Mouse (Mus musculus): ENCODE data around the gene Aox2. TPM values are rescaled to one million over a fixed set of nuclear protein-coding genes. Genes with fewer than 3 reads are reported as not detected.

Aox2 gene
- polyA plus RNA-seq, 1 experiment: not detected

DNA sequence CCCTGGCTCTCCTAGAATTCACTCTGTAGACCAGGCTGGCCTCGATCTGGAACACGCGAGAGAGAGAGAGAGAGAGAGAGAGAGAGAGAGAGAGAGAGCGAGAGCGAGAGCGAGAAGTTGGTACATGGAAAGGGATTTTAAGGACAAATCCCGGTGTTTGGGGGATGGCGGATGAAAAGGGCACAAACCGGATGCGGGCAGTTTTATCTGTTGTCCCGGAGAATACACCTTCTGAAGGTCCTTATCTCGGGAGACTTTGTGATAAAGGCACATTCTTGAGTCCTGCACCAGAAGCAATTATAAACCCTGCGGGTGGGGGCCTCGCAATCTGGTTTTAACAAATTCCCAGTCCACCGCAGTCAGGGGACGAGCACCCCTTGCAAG is 114.1 kb downstream of the Aox2 start:
- Histone ChIP-seq H3K4me3 (ENCODE audit: insufficient read depth, low read length) (peak overlapping the region; percentile 98), H3K4me1 (ENCODE audit: control insufficient read depth, insufficient read depth, low read length) (peaks cover 3% of the 10 kb centered on the region), H3K27ac (ENCODE audit: insufficient read depth, low read length) (peak overlapping the region; percentile 97)
- TF ChIP-seq CTCF (IDR thresholded peaks at IDR 0.05; ENCODE audit: borderline replicate concordance, insufficient read depth, low read length) (no peak), POLR2A (IDR thresholded peaks at IDR 0.05; ENCODE audit: low read depth, low read length) (no peak)

DNA sequence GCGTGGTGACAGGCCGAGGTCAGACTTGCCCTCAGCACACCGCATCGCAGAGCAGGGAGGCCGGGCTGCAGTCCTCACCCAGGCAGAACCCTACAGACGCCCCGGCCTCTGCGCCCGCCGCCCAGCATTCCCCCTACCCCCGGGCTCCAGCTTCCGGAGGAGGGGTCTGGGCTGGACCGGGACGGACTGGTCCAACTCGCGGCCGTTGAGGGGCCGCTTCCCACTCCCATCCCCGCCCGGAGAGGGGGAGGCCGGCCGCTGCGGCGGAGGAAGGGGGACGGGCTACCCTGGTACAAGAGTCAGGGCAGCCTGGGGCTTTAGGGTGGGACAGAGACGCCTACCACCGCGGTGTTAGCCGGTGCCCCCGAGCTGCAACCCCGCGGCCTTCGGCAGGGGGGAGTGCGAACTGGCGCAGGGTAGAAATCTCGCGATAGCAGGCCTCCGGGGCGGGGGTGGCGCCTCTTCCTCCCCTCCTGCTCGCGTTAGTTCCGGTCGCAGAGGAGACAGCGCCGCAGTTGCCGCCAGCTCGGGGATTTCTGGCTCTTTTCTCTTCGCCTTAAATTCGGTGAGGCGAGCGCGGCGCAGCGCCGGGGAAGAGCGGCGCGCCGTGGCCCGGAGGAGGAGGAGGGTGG is 114.6 kb downstream of the Aox2 start, which contains the start of gene Bzw1:
TSS of gene Bzw1 (plus strand) at position 247 of the 632 bp plus-strand sequence.
- TF ChIP-seq POLR2A (IDR thresholded peaks at IDR 0.05; ENCODE audit: low read depth, low read length) (peak; percentile 90), CTCF (IDR thresholded peaks at IDR 0.05; ENCODE audit: borderline replicate concordance, insufficient read depth, low read length) (no peak)
- peaks cover 3% of the 10 kb centered on the region for H3K4me1 ChIP-seq (ENCODE audit: control insufficient read depth, insufficient read depth, low read length)
- H3K27ac ChIP-seq (ENCODE audit: insufficient read depth, low read length): peak within 1 kb of the TSS; percentile 97
- H3K4me3 ChIP-seq (ENCODE audit: insufficient read depth, low read length): peak within 1 kb of the TSS; percentile 98

DNA sequence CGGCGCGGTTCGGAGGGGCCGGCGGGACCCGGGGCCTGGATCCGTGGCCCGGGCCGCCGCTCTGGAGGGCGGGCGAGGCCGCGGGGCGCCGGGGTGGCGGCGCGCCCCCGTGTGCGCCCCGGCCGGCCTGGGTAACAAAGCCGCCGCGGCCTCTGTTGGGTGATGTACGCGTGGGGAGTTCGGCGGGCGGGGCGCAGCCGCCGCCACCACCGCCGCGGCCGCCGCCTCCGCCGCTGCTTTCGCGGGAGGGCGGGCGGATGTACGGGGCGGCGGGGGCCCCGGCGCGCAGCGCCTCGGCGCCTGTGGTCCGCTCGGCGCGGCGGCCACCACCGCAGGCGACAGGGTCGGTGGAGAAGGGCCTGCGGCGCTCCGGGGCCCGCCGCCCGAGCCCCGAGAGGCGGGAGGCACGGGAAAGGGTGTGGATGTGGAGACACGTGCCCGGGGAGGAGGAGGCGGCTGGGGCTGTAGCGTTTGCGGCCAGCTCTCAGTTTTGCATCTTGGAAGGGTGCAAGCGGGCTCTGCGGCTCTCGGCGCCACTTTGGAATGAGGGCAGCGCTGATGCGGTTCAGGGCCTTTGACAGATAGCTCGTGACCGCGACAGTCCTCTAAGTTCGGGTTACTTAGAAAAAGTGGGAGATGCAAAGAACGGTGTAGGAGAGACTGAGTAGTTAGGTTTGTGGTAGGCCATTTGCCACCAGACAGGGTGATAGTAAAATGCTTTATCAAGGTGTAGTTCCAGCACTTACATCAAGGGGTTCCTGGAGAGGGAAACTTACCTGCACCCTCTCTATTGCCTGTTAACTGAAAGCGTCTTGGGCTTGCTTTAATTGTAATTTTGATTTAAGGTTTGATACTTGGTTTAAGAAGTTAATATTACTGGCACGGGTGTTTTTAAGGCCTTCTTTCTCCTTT is 115.4 kb downstream of the Aox2 start:
- H3K27ac ChIP-seq (ENCODE audit: insufficient read depth, low read length): peak overlapping the region; percentile 78
- TF ChIP-seq POLR2A (IDR thresholded peaks at IDR 0.05; ENCODE audit: low read depth, low read length) (no peak), CTCF (IDR thresholded peaks at IDR 0.05; ENCODE audit: borderline replicate concordance, insufficient read depth, low read length) (no peak)
- H3K4me1 ChIP-seq (ENCODE audit: control insufficient read depth, insufficient read depth, low read length): peaks cover 3% of the 10 kb centered on the region
- H3K4me3 ChIP-seq (ENCODE audit: insufficient read depth, low read length): peak overlapping the region; percentile 98

DNA sequence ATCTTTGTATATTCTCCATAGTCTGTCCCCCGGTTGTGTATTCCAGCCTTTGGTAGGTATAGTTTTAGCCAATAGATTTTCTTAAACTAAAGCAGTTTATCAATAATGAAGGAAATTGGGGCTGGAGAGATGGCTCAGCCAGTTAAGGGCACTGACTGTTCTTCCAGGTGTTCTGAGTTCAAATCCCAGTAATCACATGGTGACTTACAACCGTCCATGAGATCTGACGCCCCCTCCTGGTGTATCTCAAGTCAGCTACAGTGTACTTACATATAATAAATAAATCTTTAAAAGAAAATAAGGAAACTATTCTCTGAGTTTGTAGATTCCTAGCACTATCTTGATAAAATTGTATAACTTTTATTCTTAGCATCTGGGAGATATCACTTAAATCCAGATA is 117.2 kb downstream of the Aox2 start:
- TF ChIP-seq POLR2A (IDR thresholded peaks at IDR 0.05; ENCODE audit: low read depth, low read length) (no peak), CTCF (IDR thresholded peaks at IDR 0.05; ENCODE audit: borderline replicate concordance, insufficient read depth, low read length) (no peak)
- peaks cover 3% of the 10 kb centered on the region for H3K4me1 ChIP-seq (ENCODE audit: control insufficient read depth, insufficient read depth, low read length)
- no peak overlapping the region for H3K27ac ChIP-seq (ENCODE audit: insufficient read depth, low read length)
- no peak overlapping the region for H3K4me3 ChIP-seq (ENCODE audit: insufficient read depth, low read length)

DNA sequence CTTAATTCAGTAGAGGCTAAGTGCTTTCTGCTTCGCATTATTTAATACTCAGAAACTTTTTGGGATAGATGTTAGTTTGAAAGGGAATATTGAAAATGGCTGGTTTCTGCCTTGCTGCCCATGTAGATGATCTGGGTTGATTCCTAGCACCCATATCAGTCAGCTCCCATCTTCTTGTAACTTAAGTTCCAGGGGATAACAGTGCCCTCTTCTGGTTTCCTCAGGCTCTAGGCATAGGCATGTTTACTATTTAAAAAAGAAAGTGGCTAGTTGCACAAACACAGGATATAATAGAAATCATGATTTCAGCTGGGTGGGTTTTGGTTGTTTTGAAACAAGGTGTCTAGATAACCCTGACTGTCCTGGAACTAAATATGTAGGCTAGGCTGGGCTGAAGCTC is 118.1 kb downstream of the Aox2 start:
- Histone ChIP-seq H3K4me3 (ENCODE audit: insufficient read depth, low read length) (no peak overlapping the region), H3K27ac (ENCODE audit: insufficient read depth, low read length) (no peak overlapping the region), H3K4me1 (ENCODE audit: control insufficient read depth, insufficient read depth, low read length) (peaks cover 1% of the 10 kb centered on the region)
- TF ChIP-seq POLR2A (IDR thresholded peaks at IDR 0.05; ENCODE audit: low read depth, low read length) (no peak), CTCF (IDR thresholded peaks at IDR 0.05; ENCODE audit: borderline replicate concordance, insufficient read depth, low read length) (no peak)

DNA sequence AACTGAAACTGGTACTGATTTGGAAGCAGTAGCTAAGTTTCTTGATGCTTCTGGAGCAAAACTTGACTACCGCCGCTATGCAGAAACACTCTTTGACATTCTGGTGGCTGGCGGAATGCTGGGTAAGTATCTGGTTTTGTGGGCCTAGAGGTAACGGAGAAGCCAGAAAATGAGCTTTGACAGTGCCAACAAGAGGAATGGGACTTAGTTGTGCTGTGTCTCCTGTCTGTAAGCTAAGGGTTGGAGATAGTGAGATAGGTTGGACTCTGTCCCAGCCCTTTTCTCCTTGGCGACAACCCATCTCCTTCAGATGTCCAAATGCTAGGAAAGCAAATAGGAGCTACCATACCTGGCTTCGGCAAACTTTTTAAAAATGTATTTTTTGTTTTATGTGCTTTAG is 119.6 kb downstream of the Aox2 start:
- H3K4me1 ChIP-seq (ENCODE audit: control insufficient read depth, insufficient read depth, low read length): no peaks in the 10 kb centered on the region
- no peak for TF ChIP-seq POLR2A (IDR thresholded peaks at IDR 0.05; ENCODE audit: low read depth, low read length)
- TF ChIP-seq CTCF (IDR thresholded peaks at IDR 0.05; ENCODE audit: borderline replicate concordance, insufficient read depth, low read length): no peak
- H3K4me3 ChIP-seq (ENCODE audit: insufficient read depth, low read length): no peak overlapping the region
- H3K27ac ChIP-seq (ENCODE audit: insufficient read depth, low read length): no peak overlapping the region

DNA sequence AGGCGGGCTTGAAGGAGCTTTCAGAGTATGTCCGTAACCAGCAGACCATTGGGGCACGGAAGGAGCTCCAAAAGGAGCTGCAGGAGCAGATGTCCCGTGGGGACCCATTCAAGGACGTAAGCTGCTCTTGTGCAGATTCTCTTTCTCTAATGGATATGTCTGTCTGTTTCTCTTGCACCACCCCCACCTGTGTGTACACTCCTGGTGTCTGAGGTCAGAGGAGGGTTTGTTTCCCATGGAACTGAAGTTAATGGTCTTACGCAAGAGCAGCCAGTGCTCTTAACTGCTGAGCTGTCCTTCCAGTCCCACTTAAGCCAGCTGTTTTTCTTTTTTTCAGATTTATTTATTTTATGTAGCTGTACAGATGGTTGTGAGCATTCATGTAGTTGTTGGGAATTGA is 123.3 kb downstream of the Aox2 start:
- TF ChIP-seq POLR2A (IDR thresholded peaks at IDR 0.05; ENCODE audit: low read depth, low read length) (no peak), CTCF (IDR thresholded peaks at IDR 0.05; ENCODE audit: borderline replicate concordance, insufficient read depth, low read length) (no peak)
- Histone ChIP-seq H3K4me3 (ENCODE audit: insufficient read depth, low read length) (no peak overlapping the region), H3K4me1 (ENCODE audit: control insufficient read depth, insufficient read depth, low read length) (no peaks in the 10 kb centered on the region), H3K27ac (ENCODE audit: insufficient read depth, low read length) (no peak overlapping the region)

DNA sequence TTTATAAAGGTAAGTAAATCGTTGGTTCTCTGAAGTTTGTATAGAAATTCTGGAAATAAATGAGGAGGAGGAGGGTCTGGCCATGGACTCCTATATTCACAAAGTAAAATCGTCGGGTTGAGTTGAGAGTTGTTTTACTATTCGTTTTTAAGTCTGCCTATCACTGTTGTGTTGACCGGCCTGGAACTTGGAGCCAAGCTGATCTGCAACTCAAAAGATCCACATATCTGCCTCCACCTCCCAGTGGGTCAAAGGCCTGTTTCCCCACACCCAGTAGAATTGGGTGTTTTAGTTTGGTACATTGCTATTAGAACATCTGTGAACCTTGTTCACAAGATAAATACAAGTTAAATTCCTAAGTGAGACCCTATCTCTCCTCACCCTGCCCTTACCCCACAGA is 125.6 kb downstream of the Aox2 start:
- Histone ChIP-seq H3K4me1 (ENCODE audit: control insufficient read depth, insufficient read depth, low read length) (no peaks in the 10 kb centered on the region), H3K4me3 (ENCODE audit: insufficient read depth, low read length) (no peak overlapping the region), H3K27ac (ENCODE audit: insufficient read depth, low read length) (no peak overlapping the region)
- no peak for TF ChIP-seq CTCF (IDR thresholded peaks at IDR 0.05; ENCODE audit: borderline replicate concordance, insufficient read depth, low read length)
- no peak for TF ChIP-seq POLR2A (IDR thresholded peaks at IDR 0.05; ENCODE audit: low read depth, low read length)

DNA sequence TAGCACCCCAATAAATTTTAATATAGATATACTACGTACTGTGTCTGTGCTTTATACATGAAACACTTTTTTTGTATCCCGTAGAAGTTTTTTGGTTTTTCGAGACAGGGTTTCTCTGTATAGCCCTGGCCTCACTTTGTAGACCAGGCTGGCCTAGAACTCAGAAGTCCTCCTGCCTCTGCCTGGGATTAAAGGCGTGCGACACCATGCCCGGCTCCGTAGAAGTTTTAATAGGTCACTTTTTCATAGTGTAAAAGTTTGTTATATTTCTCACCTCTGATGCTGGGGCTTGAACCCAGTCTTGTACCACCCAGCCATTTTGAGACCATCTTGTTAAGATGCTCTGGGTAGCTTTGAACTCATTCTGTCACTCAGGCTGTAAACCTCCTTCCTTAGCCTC is 129.2 kb downstream of the Aox2 start:
- no peaks in the 10 kb centered on the region for H3K4me1 ChIP-seq (ENCODE audit: control insufficient read depth, insufficient read depth, low read length)
- no peak overlapping the region for H3K27ac ChIP-seq (ENCODE audit: insufficient read depth, low read length)
- no peak for TF ChIP-seq CTCF (IDR thresholded peaks at IDR 0.05; ENCODE audit: borderline replicate concordance, insufficient read depth, low read length)
- no peak for TF ChIP-seq POLR2A (IDR thresholded peaks at IDR 0.05; ENCODE audit: low read depth, low read length)
- H3K4me3 ChIP-seq (ENCODE audit: insufficient read depth, low read length): no peak overlapping the region

DNA sequence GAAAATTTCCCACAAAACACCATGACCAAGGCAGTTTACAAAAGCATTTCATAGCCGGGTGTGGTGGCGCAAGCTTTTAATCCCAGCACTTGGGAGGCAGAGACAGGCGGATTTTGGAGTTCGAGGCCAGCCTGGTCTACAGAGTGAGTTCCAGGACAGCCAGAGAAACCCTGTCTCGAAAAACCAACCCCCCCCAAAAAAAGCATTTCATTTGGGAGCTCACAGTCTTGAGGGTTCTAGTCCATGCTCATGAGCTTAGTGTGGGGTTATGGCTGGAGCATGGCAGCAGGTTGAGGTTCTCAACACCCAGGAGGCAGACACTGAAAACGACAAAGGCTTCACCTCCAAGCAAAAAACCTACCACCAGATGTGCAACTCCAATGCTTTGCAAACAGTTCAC is 130.0 kb downstream of the Aox2 start:
- no peak for TF ChIP-seq CTCF (IDR thresholded peaks at IDR 0.05; ENCODE audit: borderline replicate concordance, insufficient read depth, low read length)
- TF ChIP-seq POLR2A (IDR thresholded peaks at IDR 0.05; ENCODE audit: low read depth, low read length): no peak
- no peak overlapping the region for H3K4me3 ChIP-seq (ENCODE audit: insufficient read depth, low read length)
- no peak overlapping the region for H3K27ac ChIP-seq (ENCODE audit: insufficient read depth, low read length)
- H3K4me1 ChIP-seq (ENCODE audit: control insufficient read depth, insufficient read depth, low read length): no peaks in the 10 kb centered on the region
